Mouse (Mus musculus): ENCODE measurements around the gene Dand5. TPM values are rescaled to one million over a fixed set of nuclear protein-coding genes. Genes with fewer than 3 reads are reported as not detected.

Gene Dand5
- total RNA-seq, 2 experiments from 2014 or later: 9.4 to 10.5 TPM

DNA sequence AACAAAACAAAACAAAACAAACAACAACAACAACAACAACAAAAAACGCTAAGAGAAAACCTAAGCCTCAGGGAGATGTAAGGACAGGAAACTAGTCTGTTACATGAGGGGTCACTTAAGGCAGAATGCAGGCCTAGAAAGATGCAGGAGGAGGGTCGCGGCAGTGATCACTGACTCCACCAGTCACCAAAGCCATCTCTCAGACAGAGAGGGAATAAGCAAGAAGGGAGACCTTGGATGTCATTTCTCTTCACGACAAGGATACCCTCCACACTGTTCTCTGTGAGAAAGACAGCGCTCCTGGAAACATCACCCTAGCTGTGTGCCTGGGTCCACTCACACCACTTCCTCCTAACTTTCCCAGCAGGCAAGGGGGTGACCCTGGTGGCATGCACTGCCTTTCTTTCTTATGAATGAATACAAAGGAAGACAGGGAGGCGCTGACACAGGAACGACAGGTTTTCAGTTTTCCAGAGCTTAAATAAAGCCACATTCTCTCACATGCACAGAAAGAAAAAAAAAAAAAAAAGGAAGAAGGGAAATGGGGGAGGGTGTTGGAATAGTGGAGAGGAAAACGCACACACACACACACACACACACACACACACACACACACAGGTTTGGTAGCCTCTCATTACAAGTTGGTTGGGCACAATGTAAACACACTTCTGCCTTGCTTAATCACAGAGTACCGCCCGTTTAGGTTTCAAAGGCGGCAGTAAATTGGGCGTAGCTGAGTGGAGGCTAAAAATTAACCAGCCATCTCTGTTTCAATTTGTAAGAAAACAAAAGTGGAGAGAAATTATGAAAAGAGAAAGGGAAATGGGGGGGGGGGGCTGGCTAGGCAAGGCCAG is 52.3 kb downstream of the Dand5 start:
- no peak for DNase-seq

GRCm38 (mm10) chr8:84769324-84769723 is 53.3 kb downstream of the Dand5 start:
- DNase-seq: no peak

DNA sequence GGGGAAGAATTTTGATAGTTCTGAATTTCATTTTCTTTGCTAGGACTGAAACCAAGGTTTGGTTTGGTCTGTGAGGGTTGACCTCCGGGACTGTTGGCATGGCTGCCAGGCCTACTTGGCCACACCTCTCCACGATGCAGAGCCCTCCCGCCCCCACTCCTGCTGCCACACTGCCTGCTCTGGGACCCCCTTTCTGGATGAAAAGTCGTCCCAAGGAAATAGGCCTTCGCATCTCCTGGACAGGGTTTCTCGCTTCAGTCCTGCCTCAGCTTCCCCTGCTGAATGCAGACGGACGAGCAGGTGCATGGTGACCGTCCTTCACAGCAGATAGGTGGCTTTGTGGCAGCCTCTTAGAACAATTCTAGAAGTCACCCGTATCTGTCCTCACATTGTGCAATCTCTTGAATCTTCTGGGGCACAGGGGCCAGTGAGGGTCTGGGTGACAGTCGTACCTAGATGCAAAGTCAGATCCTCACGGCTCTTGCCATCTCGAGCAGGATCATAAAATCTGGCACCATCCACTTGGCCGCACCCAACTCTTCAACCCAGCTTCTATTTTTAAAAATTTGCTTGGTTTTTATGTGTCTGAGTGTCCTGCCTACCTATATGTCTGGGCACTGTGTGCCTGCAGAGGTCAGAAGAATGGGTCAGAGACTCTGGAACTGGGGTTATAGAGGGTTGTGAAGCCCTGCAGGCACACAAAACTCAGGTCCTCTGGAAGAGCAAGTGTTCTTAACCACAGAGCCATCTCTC is 54.1 kb downstream of the Dand5 start:
- DNase-seq: no peak

GRCm38 (mm10) chr8:84767221-84767620 is 55.4 kb downstream of the Dand5 start:
- DNase-seq: no peak

GRCm38 (mm10) chr8:84766422-84766821 is 56.2 kb downstream of the Dand5 start:
- DNase-seq: no peak

- DNase-seq: peak in 1 of 2 experiments; percentile 66
Observed at GRCm38 (mm10) chr8:84765629-84766028, 57.0 kb downstream of the Dand5 start.

Small RNAs within 50 kb of the gene (microRNA-seq; reads per million reads assigned to microRNA genes)
- gene Mir7069: 11.0 to 11.6 reads per million in 2 experiments

Other genes starting within 250 kb of the Dand5 start
- gene Ier2, start 160.0 kb downstream of the Dand5 start, total RNA-seq (2021): 1 to 10 TPM; 7.2 to 7.6 TPM
- 100 to 1,000 TPM in 1 of 2 experiments, 10 to 100 TPM in 1; 95.2 to 115 TPM for gene Trmt1, start 136.5 kb downstream of the Dand5 start, total RNA-seq (2021)
- gene Nacc1, start 135.0 kb downstream of the Dand5 start, total RNA-seq (2021): 10 to 100 TPM; 85.9 to 92.2 TPM
- 1 to 10 TPM; 1.2 to 2.0 TPM for gene Lyl1, start 121.4 kb downstream of the Dand5 start, total RNA-seq (2021)
- not detected for gene G430095P16Rik, start 99.8 kb downstream of the Dand5 start, total RNA-seq (2021)
- gene Nfix, start 22.5 kb downstream of the Dand5 start, total RNA-seq (2021): 100 to 1,000 TPM; 387 to 434 TPM
- 10 to 100 TPM; 23.2 to 25.7 TPM for gene Gadd45gip1, start 8.7 kb upstream of the Dand5 start, total RNA-seq (2021)
- 10 to 100 TPM; 67.9 to 68.5 TPM for gene Rad23a, start 17.8 kb upstream of the Dand5 start, total RNA-seq (2021)
- gene Calr, start 24.1 kb upstream of the Dand5 start, total RNA-seq (2021): 100 to 1,000 TPM; 557 to 631 TPM
- 10 to 100 TPM; 51.2 to 52.7 TPM for gene Farsa, start 34.2 kb upstream of the Dand5 start, total RNA-seq (2021)
- gene Syce2, start 49.3 kb upstream of the Dand5 start, total RNA-seq (2021): 10 to 100 TPM; 16.1 to 19.7 TPM
- 10 to 100 TPM; 39.5 to 46.3 TPM for gene Gcdh, start 71.1 kb upstream of the Dand5 start, total RNA-seq (2021)
- gene Klf1, start 79.1 kb upstream of the Dand5 start, total RNA-seq (2021): under 1 TPM in 1 of 2 experiments, not detected in 1; 0.40 TPM
- 1 to 10 TPM; 3.2 to 3.9 TPM for gene Dnase2a, start 85.7 kb upstream of the Dand5 start, total RNA-seq (2021)
- 10 to 100 TPM; 79.5 TPM for gene Mast1, start 114.5 kb upstream of the Dand5 start, total RNA-seq (2021)
- 1 to 10 TPM in 1 of 2 experiments, under 1 TPM in 1; 0.77 to 1.0 TPM for gene Rtbdn, start 124.2 kb upstream of the Dand5 start, total RNA-seq (2021)
- gene Gm49661, start 146.6 kb upstream of the Dand5 start, total RNA-seq (2021): not detected
- gene Prdx2, start 146.8 kb upstream of the Dand5 start, total RNA-seq (2021): 100 to 1,000 TPM; 338 to 356 TPM
- 10 to 100 TPM; 35.3 to 36.8 TPM for gene Rnaseh2a, start 146.9 kb upstream of the Dand5 start, total RNA-seq (2021)
- gene Junb, start 155.9 kb upstream of the Dand5 start, total RNA-seq (2021): 10 to 100 TPM; 59.9 to 73.6 TPM
- gene Hook2, start 167.8 kb upstream of the Dand5 start, total RNA-seq (2021): 1 to 10 TPM; 7.8 to 9.7 TPM
- not detected for gene Best2, start 191.7 kb upstream of the Dand5 start, total RNA-seq (2021)
- gene Asna1, start 202.5 kb upstream of the Dand5 start, total RNA-seq (2021): 100 to 1,000 TPM; 120 to 121 TPM
- gene Trir, start 204.0 kb upstream of the Dand5 start, total RNA-seq (2021): 100 to 1,000 TPM; 133 to 136 TPM
- 100 to 1,000 TPM; 147 to 149 TPM for gene Tnpo2, start 214.1 kb upstream of the Dand5 start, total RNA-seq (2021)
- 10 to 100 TPM; 22.8 to 24.1 TPM for gene Fbxw9, start 237.2 kb upstream of the Dand5 start, total RNA-seq (2021)
- not detected for gene Gm5741, start 245.2 kb upstream of the Dand5 start, total RNA-seq (2021)
- gene Dhps, start 248.9 kb upstream of the Dand5 start, total RNA-seq (2021): 10 to 100 TPM; 52.1 to 60.6 TPM

Data from layer of hippocampus, postnatal 36 days (tissue).